Mouse (Mus musculus): ENCODE measurements around the gene Kif1c. TPM values are rescaled to one million over a fixed set of nuclear protein-coding genes. Genes with fewer than 3 reads are reported as not detected.
A peak's percentile ranks its signal among the peaks of the same experiment; 100 is the strongest.
"Not testable (repeated sequence)": the region's sequence is repeated elsewhere in the genome, so short reads cannot be mapped to it uniquely, and the experiment has no call there.

Kif1c gene
- total RNA-seq, 2 experiments from 2014 or later = 216 to 226 TPM

GRCm38 (mm10) chr11:70730427-70731038 lies 30.2 kb downstream of the Kif1c start:
- intact Hi-C loops (cut with DNase I; ENCODE audit: low total_unique reads) = no loop called here
- no peak for DNase-seq

GRCm38 (mm10) chr11:70731178-70731577 lies 30.8 kb downstream of the Kif1c start:
- no peak for DNase-seq
- intact Hi-C loops (cut with DNase I; ENCODE audit: low total_unique reads) = no loop called here

GRCm38 (mm10) chr11:70733256-70733655 lies 32.9 kb downstream of the Kif1c start:
- intact Hi-C loops (cut with DNase I; ENCODE audit: low total_unique reads) = no loop called here
- no peak for DNase-seq

- intact Hi-C loops (cut with DNase I; ENCODE audit: low total_unique reads) = no loop called here
- DNase-seq = no peak
These were observed 37.4 kb downstream of the Kif1c start for GRCm38 (mm10) chr11:70737749-70738148.

- intact Hi-C loops (cut with DNase I; ENCODE audit: low total_unique reads) = no loop called here
- DNase-seq = no peak
These were observed 41.3 kb downstream of the Kif1c start for GRCm38 (mm10) chr11:70741603-70742002.

- no peak for DNase-seq
- intact Hi-C loops (cut with DNase I; ENCODE audit: low total_unique reads) = no loop called here
These were observed 41.8 kb downstream of the Kif1c start for GRCm38 (mm10) chr11:70742117-70742516.

- intact Hi-C loops (cut with DNase I; ENCODE audit: low total_unique reads) = no loop called here
- no peak for DNase-seq
These were observed 42.5 kb downstream of the Kif1c start for GRCm38 (mm10) chr11:70742581-70743459.

GRCm38 (mm10) chr11:70745636-70746035 lies 45.3 kb downstream of the Kif1c start:
- intact Hi-C loops (cut with DNase I; ENCODE audit: low total_unique reads) = no loop called here
- no peak for DNase-seq

GRCm38 (mm10) chr11:70747876-70748545 lies 47.7 kb downstream of the Kif1c start:
- DNase-seq = no peak
- intact Hi-C loops (cut with DNase I; ENCODE audit: low total_unique reads) = no loop called here

GRCm38 (mm10) chr11:70752337-70753017 lies 52.1 kb downstream of the Kif1c start:
- DNase-seq = no peak
- intact Hi-C loops (cut with DNase I; ENCODE audit: low total_unique reads) = no loop called here

- intact Hi-C loops (cut with DNase I; ENCODE audit: low total_unique reads) = no loop called here
- DNase-seq = no peak
These were observed 52.8 kb downstream of the Kif1c start for GRCm38 (mm10) chr11:70753146-70753545.

- DNase-seq = no peak
- intact Hi-C loops (cut with DNase I; ENCODE audit: low total_unique reads) = no loop called here
These were observed 54.1 kb downstream of the Kif1c start for GRCm38 (mm10) chr11:70754476-70754875.

GRCm38 (mm10) chr11:70754958-70755357 lies 54.6 kb downstream of the Kif1c start:
- DNase-seq = no peak
- intact Hi-C loops (cut with DNase I; ENCODE audit: low total_unique reads) = loop anchor here (5.0 kb wide), 3 partner anchors 73 to 238 kb away; partner anchors contain the start of gene Gltpd2

- intact Hi-C loops (cut with DNase I; ENCODE audit: low total_unique reads) = loop anchor here (5.0 kb wide), 3 partner anchors 73 to 238 kb away; partner anchors contain the start of gene Gltpd2
- DNase-seq = peak; percentile 80
These were observed 55.3 kb downstream of the Kif1c start for GRCm38 (mm10) chr11:70755645-70756044.

- intact Hi-C loops (cut with DNase I; ENCODE audit: low total_unique reads); DNase-seq: not testable (repeated sequence)
These were observed 60.1 kb downstream of the Kif1c start for GRCm38 (mm10) chr11:70760446-70760845.

GRCm38 (mm10) chr11:70762641-70763040 lies 62.3 kb downstream of the Kif1c start:
- DNase-seq = no peak
- intact Hi-C loops (cut with DNase I; ENCODE audit: low total_unique reads) = no loop called here

- intact Hi-C loops (cut with DNase I; ENCODE audit: low total_unique reads) = no loop called here
- DNase-seq = no peak
These were observed 63.2 kb downstream of the Kif1c start for GRCm38 (mm10) chr11:70763582-70763935.

GRCm38 (mm10) chr11:70763936-70764808 lies 63.8 kb downstream of the Kif1c start, which contains the start of gene Zfp3:
Zfp3 (plus strand) TSS chr11:70764209.
- peak; percentile 84 for DNase-seq
- intact Hi-C loops (cut with DNase I; ENCODE audit: low total_unique reads) = no loop called here
